Mouse (Mus musculus) lung, adult 2 months (tissue): ENCODE data around the gene Ccdc51.

Experiments used
- CTCF ChIP-seq: fragments of 200-500 bp; IDR thresholded peaks from 2 replicates; pipeline ENCODE4 v1.5.1; 2011; ENCODE audit warnings: mild to moderate bottlenecking, low read length, control low read depth; ENCODE audit not compliant: insufficient read depth
- POLR2A ChIP-seq: fragments of 200-500 bp; IDR thresholded peaks from 2 replicates; pipeline ENCODE4 v1.6.1; 2011; ENCODE audit warnings: low read depth, mild to moderate bottlenecking, control low read depth, low read length, borderline replicate concordance; ENCODE audit errors: extremely low read depth

DNA sequence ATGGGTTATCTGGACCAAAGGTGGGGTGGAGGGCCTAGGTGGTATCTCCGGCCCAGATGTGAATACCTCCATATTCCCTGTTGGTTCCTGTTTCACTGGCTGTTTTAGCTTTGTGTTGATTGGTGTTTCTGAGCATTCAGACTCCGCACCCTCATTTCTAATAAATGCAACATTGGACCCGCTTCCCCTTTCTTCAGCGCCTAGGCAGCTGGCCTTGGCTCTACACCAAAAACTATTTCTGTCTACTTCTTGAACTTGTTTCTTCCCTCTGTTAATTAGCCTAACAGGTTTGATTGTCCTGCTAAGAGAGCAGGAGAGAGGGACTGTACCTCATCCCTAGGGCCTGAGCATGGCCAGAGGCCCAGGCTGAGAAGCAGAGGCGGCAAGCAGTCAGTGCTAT is 24.8 kb upstream of the Ccdc51 start:
- TF ChIP-seq CTCF (no peak), POLR2A (no peak)
